Mouse (Mus musculus): ENCODE measurements around the gene Asb6. TPM values are rescaled to one million over a fixed set of nuclear protein-coding genes. Genes with fewer than 3 reads are reported as not detected.

Gene Asb6
- not detected for polyA plus RNA-seq (2014; fragmentation: Illumina TruSeq; extraction: RNeasy Lipid Tissue Mini Kit (QIAGEN cat#74804); ENCODE audit: low read depth, low replicate concordance)

DNA sequence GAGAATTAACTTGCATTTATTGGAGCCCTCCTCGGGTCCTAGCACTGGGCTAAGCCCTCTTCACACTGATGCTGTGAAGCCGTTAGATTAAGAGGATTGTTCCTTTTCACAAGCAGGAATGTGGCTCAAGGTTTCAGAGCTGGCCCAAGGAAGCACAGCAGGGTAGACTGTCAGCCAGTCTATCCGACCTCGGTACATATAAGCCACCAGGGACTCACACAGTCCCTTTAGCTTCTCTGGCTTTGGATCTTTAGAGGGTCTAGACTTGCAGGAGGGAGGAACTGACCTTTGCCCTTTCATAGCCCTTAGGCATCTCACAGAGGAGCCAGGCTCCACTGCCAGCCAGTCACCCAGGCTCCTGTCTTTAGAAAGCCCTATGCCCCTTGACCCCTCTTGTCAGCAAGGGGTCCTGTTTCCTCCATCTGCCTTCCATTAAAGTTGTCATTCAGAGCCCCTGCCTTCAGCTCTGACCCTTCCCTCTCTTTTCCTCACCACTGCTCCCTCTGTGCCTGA, at the start of gene Asb6:
Asb6 (minus strand) TSS at position 51 of the 513 bp plus-strand sequence.

DNA sequence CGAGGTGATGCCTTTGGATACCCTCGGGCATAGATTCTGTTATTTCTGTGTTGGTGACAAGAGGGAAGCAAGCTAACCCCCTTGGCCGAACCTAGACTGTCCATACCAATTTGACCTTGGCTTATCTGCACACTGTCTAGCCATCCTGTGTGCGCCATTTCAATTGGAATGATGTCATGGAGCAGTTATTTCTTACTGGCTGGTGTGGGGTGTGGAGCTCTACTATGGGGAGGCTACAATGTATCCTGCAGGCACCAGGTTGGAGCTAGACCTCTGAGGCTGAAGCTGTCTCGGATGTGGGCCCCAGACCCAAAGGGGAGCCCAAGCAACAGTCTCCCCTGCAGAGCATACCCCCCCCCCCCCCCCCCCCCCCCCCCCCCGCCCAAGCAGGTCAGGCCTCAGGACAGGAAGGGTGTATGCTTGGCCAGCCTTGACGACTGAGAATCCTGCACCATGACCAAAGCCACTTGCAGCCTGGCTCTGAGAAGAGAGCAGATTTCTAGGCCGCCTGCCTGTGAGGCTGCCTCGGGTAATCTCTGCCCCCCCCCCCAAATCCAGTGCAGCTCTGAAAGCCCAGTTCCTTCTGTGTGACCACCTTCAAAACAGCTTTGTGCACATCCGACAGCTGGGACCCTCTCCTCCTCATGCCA, 4.4 kb upstream of the Asb6 start, which contains the start of gene Prrx2:
Prrx2 (plus strand) TSS at position 600 of the 650 bp plus-strand sequence.

DNA sequence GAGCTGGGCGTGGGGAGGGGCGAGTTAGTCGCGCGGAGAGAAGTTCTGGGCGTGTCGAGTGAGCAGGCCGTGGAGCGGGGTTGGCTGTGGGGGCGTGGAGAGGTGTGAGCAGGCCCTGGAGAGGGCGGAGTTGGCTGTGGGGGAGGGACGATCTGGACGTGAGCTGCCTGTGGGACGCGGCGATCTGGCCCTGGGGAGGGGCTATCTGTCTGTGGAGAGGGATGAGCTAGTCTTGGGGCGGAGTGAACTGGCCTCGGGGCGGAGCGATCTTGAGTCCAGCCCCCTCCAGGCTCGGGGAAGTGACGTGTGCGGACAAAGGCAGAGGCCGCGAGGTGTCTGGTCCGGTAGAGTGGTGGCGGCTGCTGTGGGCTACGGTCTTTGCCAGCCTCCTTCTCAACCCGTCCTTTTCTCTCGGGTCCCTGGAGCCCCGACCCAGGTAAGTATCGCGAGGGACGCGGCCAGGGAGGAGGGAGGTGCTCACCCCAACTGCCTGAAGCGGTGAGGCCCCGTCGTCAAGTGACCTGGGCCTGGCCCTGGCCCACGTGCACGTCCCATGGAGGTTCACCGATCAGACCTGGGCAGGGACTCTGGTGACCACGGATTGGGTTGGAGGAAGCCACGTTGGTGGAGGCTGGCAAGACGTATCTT, 22.4 kb downstream of the Asb6 start, which contains the start of gene Ntmt1:
Ntmt1 (plus strand) TSS at position 179 of the 648 bp plus-strand sequence.

DNA sequence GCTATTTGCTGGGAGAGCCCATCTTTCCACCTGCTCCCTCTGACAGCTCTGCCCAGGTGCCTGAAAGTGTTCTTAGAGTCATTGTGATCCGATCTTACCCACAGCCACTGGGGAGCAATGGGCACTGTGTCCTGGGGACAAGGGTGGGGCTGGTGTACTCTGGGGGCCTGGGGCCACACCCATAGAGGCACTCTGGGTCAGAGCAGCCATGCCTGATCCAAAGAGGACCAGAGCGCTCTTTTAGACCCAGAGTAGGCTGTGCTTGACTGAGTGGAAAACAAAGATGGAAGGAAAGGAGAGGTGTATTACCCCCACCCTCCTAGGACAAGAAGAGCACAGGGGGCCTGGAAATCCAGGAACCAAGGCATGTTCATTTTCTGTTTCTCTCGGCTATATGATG, 26.5 kb downstream of the Asb6 start, which contains the start of gene 1700001O22Rik:
1700001O22Rik (minus strand) TSS at position 58 of the 400 bp plus-strand sequence.

Other genes starting within 250 kb of the Asb6 start
- not detected for gene Cstad, start 235.3 kb downstream of the Asb6 start, polyA plus RNA-seq (2014; fragmentation: Illumina TruSeq; extraction: RNeasy Lipid Tissue Mini Kit (QIAGEN cat#74804); ENCODE audit: low read depth, low replicate concordance)
- gene 1700001O22Rik, start 26.7 kb downstream of the Asb6 start, polyA plus RNA-seq (2014; fragmentation: Illumina TruSeq; extraction: RNeasy Lipid Tissue Mini Kit (QIAGEN cat#74804); ENCODE audit: low read depth, low replicate concordance) = not detected
- gene Ntmt1, start 22.5 kb downstream of the Asb6 start, polyA plus RNA-seq (2014; fragmentation: Illumina TruSeq; extraction: RNeasy Lipid Tissue Mini Kit (QIAGEN cat#74804); ENCODE audit: low read depth, low replicate concordance) = not detected
- not detected for gene Prrx2, start 4.6 kb upstream of the Asb6 start, polyA plus RNA-seq (2014; fragmentation: Illumina TruSeq; extraction: RNeasy Lipid Tissue Mini Kit (QIAGEN cat#74804); ENCODE audit: low read depth, low replicate concordance)
- 3.4 TPM for gene Ptges, start 99.5 kb upstream of the Asb6 start, polyA plus RNA-seq (2014; fragmentation: Illumina TruSeq; extraction: RNeasy Lipid Tissue Mini Kit (QIAGEN cat#74804); ENCODE audit: low read depth, low replicate concordance)
- 18.4 TPM for gene Tor1b, start 122.6 kb upstream of the Asb6 start, polyA plus RNA-seq (2014; fragmentation: Illumina TruSeq; extraction: RNeasy Lipid Tissue Mini Kit (QIAGEN cat#74804); ENCODE audit: low read depth, low replicate concordance)
- 6.2 TPM for gene Tor1a, start 137.6 kb upstream of the Asb6 start, polyA plus RNA-seq (2014; fragmentation: Illumina TruSeq; extraction: RNeasy Lipid Tissue Mini Kit (QIAGEN cat#74804); ENCODE audit: low read depth, low replicate concordance)
- 23.2 TPM for gene BC005624, start 151.9 kb upstream of the Asb6 start, polyA plus RNA-seq (2014; fragmentation: Illumina TruSeq; extraction: RNeasy Lipid Tissue Mini Kit (QIAGEN cat#74804); ENCODE audit: low read depth, low replicate concordance)
- 0.63 TPM for gene Usp20, start 151.9 kb upstream of the Asb6 start, polyA plus RNA-seq (2014; fragmentation: Illumina TruSeq; extraction: RNeasy Lipid Tissue Mini Kit (QIAGEN cat#74804); ENCODE audit: low read depth, low replicate concordance)

Measured in sigmoid colon, adult 10 weeks (tissue).